Mouse (Mus musculus): ENCODE data around the gene Mmp15. TPM values are rescaled to one million over a fixed set of nuclear protein-coding genes. Genes with fewer than 3 reads are reported as not detected.

Gene Mmp15
- polyA plus RNA-seq, 1 experiment = not detected

DNA sequence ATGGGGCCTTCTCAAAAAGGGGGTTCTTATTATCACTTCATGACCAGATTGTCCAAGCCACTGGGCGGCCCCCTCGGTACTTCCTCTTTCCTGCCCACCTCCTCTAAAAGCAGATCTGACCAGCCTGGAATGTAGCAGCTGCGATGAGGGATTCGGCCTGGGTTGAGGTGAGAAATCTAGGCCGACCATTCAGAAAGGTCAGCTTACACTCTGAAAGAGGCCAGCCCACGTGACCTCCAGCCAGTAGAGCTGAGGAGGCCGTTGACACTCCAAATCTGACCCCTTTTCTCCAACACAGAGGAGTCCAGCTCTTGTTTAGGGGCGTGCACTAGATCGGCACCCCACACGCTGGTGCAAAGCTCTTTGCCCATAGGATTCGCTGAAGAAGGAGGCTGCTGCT is 44.7 kb downstream of the Mmp15 start:
- H3K4me1 ChIP-seq (ENCODE audit: control insufficient read depth, insufficient read depth, low read length) = peaks cover 9% of the 10 kb centered on the region
- no peak overlapping the region for H3K4me3 ChIP-seq (ENCODE audit: insufficient read depth, low read depth, low read length)
- no peak overlapping the region for H3K27ac ChIP-seq (ENCODE audit: insufficient read depth, low read depth, low read length)
- no peak for TF ChIP-seq POLR2A (IDR thresholded peaks at IDR 0.05; ENCODE audit: insufficient read depth, low read depth, low read length)
- no peak for TF ChIP-seq CTCF (IDR thresholded peaks at IDR 0.05; ENCODE audit: insufficient read depth, low read depth, low read length)
- WGBS = 79% methylated on average over 11 of the region's 11 CpGs

DNA sequence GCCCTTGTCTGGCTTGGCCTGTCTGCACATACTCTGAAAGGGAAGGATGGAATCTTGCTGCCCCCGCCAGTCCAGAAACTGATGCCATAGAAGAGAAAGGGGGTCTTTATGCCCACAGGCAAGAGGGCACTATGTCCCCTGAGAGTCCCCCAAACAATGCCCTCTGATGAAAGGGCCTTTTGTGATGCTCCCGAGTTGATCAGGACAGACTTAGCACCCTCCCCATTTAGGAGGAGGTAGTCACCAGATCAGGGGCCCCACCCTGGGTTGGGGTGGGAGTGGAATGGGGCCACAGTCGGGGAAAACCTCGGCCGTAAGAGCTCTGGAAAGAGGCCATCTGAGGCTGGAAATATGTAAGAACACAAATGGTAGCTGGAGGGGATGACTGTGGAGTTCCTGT is 45.1 kb downstream of the Mmp15 start:
- TF ChIP-seq POLR2A (IDR thresholded peaks at IDR 0.05; ENCODE audit: insufficient read depth, low read depth, low read length) (no peak), CTCF (IDR thresholded peaks at IDR 0.05; ENCODE audit: insufficient read depth, low read depth, low read length) (no peak)
- Histone ChIP-seq H3K27ac (ENCODE audit: insufficient read depth, low read depth, low read length) (no peak overlapping the region), H3K4me1 (ENCODE audit: control insufficient read depth, insufficient read depth, low read length) (peaks cover 9% of the 10 kb centered on the region), H3K4me3 (ENCODE audit: insufficient read depth, low read depth, low read length) (no peak overlapping the region)
- WGBS = 66% methylated on average over 5 of the region's 5 CpGs

DNA sequence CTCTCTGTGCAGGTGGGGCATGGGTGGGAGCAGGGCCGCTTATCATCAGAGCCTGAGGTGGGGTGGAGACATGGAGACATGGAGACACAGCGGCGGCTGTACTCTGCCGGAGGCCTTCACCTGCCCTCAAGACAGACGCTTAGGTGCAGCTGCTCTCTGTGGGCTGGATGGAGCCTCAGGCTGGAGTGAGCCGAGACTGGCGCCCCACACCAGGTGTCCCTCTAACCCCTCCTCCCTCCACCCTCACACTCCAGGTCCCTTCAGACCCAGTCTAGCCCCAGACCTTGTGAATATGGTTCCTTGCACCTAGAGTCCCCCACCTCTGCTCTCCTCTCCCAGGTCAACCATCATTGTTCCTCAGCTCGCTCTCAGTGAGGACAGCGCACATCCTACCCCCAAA is 47.1 kb downstream of the Mmp15 start:
- TF ChIP-seq POLR2A (IDR thresholded peaks at IDR 0.05; ENCODE audit: insufficient read depth, low read depth, low read length) (no peak), CTCF (IDR thresholded peaks at IDR 0.05; ENCODE audit: insufficient read depth, low read depth, low read length) (no peak)
- Histone ChIP-seq H3K4me1 (ENCODE audit: control insufficient read depth, insufficient read depth, low read length) (peaks cover 9% of the 10 kb centered on the region), H3K27ac (ENCODE audit: insufficient read depth, low read depth, low read length) (no peak overlapping the region), H3K4me3 (ENCODE audit: insufficient read depth, low read depth, low read length) (no peak overlapping the region)
- WGBS = 93% methylated on average over 9 of the region's 9 CpGs

DNA sequence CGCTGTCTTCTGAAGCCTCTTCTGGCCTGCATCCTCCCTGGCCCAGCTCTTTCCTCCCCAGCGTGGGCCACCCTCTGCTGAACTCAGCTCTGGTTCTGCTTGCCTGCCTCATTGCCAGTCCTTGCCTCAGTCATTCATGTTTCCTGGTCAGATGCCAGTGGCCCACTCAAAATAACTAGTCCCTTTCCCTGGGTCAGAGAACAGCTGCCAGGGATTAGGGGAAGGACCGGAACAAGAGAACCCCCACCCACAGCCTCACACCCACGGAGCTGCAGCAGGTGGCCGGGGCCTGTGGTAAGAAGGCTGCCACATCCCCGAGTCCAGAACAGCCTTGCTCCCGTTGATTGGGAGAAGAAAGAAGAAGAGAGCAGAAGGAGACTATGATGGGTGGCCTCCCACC is 49.0 kb downstream of the Mmp15 start:
- peaks cover 4% of the 10 kb centered on the region for H3K4me1 ChIP-seq (ENCODE audit: control insufficient read depth, insufficient read depth, low read length)
- no peak overlapping the region for H3K4me3 ChIP-seq (ENCODE audit: insufficient read depth, low read depth, low read length)
- TF ChIP-seq CTCF (IDR thresholded peaks at IDR 0.05; ENCODE audit: insufficient read depth, low read depth, low read length) (no peak), POLR2A (IDR thresholded peaks at IDR 0.05; ENCODE audit: insufficient read depth, low read depth, low read length) (no peak)
- 39% methylated on average over 7 of the region's 7 CpGs for WGBS
- no peak overlapping the region for H3K27ac ChIP-seq (ENCODE audit: insufficient read depth, low read depth, low read length)

DNA sequence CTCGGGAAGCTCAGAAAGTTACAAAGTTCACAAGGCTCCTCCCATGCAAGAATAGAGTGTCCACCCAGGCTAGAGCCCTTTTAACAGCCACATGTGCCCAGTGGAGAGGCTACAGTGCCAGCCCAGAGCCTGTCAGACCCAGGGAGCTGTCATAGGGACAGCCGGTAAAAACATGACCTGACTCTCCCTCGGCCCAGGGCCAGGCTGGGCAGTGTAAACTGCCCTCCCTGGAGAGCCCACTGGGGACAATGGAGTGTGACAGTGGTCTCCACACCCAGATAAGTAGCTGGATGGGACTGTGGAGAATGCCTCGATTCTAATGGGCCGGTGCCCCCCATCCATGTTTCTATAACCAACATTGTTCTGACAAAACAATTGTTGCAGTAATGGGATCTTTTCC is 57.5 kb downstream of the Mmp15 start:
- H3K27ac ChIP-seq (ENCODE audit: insufficient read depth, low read depth, low read length) = no peak overlapping the region
- TF ChIP-seq POLR2A (IDR thresholded peaks at IDR 0.05; ENCODE audit: insufficient read depth, low read depth, low read length) = no peak
- no peak for TF ChIP-seq CTCF (IDR thresholded peaks at IDR 0.05; ENCODE audit: insufficient read depth, low read depth, low read length)
- 73% methylated on average over 5 of the region's 5 CpGs for WGBS
- peaks cover 6% of the 10 kb centered on the region; the same call in 1 of the 2 replicates for H3K4me1 ChIP-seq (ENCODE audit: control insufficient read depth, insufficient read depth, low read length)
- no peak overlapping the region for H3K4me3 ChIP-seq (ENCODE audit: insufficient read depth, low read depth, low read length)

DNA sequence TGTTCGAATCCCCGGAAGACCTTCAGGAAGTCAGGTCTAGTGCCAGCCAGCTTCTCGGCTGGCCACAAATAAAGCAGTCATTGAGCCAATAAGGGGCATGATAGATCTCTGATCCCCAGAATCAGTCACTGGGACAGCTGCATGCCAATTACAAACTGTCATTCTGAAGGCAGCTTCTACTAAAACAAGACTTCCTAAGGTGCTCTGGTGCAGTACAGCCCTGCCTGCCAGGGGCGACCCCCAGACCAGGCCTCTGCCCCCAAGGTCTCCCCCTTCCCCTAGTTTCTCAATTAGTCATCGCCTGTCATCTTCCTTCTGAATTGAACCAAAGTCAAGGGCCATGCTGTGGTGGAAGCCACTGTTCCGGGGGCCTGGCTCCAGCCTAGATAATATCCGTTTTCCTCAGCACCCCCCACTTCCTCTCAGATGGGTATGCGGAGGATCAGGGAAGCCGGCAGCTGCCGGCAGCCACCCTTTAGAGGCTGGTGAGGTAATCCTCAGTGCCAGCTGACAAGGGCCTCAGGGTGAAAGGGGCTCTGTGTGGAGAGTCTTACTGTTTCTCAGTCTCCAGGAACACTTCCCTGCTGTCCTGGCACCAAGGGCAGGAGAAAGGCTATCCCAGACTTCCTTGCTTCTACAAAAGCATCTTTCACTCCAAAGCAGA is 59.4 kb downstream of the Mmp15 start:
- 40% methylated on average over 10 of the region's 10 CpGs for WGBS
- Histone ChIP-seq H3K4me3 (ENCODE audit: insufficient read depth, low read depth, low read length) (no peak overlapping the region), H3K27ac (ENCODE audit: insufficient read depth, low read depth, low read length) (no peak overlapping the region), H3K4me1 (ENCODE audit: control insufficient read depth, insufficient read depth, low read length) (peaks cover 6% of the 10 kb centered on the region; the same call in 1 of the 2 replicates)
- no peak for TF ChIP-seq POLR2A (IDR thresholded peaks at IDR 0.05; ENCODE audit: insufficient read depth, low read depth, low read length)
- TF ChIP-seq CTCF (IDR thresholded peaks at IDR 0.05; ENCODE audit: insufficient read depth, low read depth, low read length) = no peak

DNA sequence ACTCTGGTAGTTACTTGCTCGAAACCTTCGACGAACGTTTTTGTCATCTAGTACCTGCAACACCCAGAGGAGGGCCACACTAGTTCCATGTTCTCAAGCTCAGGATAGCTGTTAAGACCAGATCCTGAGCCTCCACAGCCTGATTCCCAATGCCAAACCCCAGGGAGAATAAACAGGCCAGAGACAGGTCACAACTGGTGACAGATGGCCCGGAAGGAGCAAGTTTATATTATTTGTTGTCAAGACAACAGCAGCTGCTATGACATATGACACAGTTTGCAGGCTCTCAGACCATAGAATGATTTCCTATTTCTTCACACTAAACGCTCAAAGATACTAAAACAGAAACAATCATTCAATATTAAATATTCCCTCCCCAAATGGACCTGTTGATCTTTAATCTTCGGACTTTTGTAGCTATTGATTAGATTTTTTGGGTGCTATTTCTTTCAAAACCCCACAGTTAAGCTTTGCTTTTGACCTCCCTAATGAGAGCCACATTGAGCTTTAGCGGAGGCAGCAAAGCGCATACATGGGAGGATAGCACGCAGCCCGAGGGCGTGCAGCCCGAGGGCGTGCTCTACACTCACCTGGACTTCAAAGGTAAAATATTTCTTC is 70.2 kb downstream of the Mmp15 start:
- WGBS = 93% methylated on average over 14 of the region's 14 CpGs
- TF ChIP-seq POLR2A (IDR thresholded peaks at IDR 0.05; ENCODE audit: insufficient read depth, low read depth, low read length) (no peak), CTCF (IDR thresholded peaks at IDR 0.05; ENCODE audit: insufficient read depth, low read depth, low read length) (no peak)
- no peaks in the 10 kb centered on the region for H3K4me1 ChIP-seq (ENCODE audit: control insufficient read depth, insufficient read depth, low read length)
- no peak overlapping the region for H3K27ac ChIP-seq (ENCODE audit: insufficient read depth, low read depth, low read length)
- H3K4me3 ChIP-seq (ENCODE audit: insufficient read depth, low read depth, low read length) = no peak overlapping the region

Other genes with a start within 250 kb of the Mmp15 start
- not detected in 2 replicates for gene Kifc3, start 149.5 kb upstream of the Mmp15 start, polyA plus RNA-seq (2012; ENCODE audit: insufficient read depth, insufficient read length, low replicate concordance, missing spikeins)
- not detected in 2 replicates for gene Cngb1, start 45.7 kb upstream of the Mmp15 start, polyA plus RNA-seq (2012; ENCODE audit: insufficient read depth, insufficient read length, low replicate concordance, missing spikeins)
- gene Tepp, start 41.7 kb upstream of the Mmp15 start, polyA plus RNA-seq (2012; ENCODE audit: insufficient read depth, insufficient read length, low replicate concordance, missing spikeins) = not detected in 2 replicates
- gene Zfp319, start 20.3 kb upstream of the Mmp15 start, polyA plus RNA-seq (2012; ENCODE audit: insufficient read depth, insufficient read length, low replicate concordance, missing spikeins) = not detected in 2 replicates
- not detected in 2 replicates for gene Usb1, start 20.0 kb upstream of the Mmp15 start, polyA plus RNA-seq (2012; ENCODE audit: insufficient read depth, insufficient read length, low replicate concordance, missing spikeins)
- not detected in 2 replicates for gene Cfap20, start 82.6 kb downstream of the Mmp15 start, polyA plus RNA-seq (2012; ENCODE audit: insufficient read depth, insufficient read length, low replicate concordance, missing spikeins)
- gene Csnk2a2, start 137.8 kb downstream of the Mmp15 start, polyA plus RNA-seq (2012; ENCODE audit: insufficient read depth, insufficient read length, low replicate concordance, missing spikeins) = not detected in 2 replicates
- gene Ccdc113, start 181.8 kb downstream of the Mmp15 start, polyA plus RNA-seq (2012; ENCODE audit: insufficient read depth, insufficient read length, low replicate concordance, missing spikeins) = not detected in 2 replicates
- not detected in 2 replicates for gene Prss54, start 224.1 kb downstream of the Mmp15 start, polyA plus RNA-seq (2012; ENCODE audit: insufficient read depth, insufficient read length, low replicate concordance, missing spikeins)

Measured in olfactory bulb, adult 2 months (tissue).